Mouse (Mus musculus): ENCODE measurements around the gene Gm42688. TPM values are rescaled to one million over a fixed set of nuclear protein-coding genes. Genes with fewer than 3 reads are reported as not detected.

The Gm42688 gene
- 1 to 10 TPM in 1 of 2 experiments, under 1 TPM in 1; 0.48 to 2.7 TPM for polyA plus RNA-seq (2012; fragmentation: generic; extraction: Trizol)

GRCm38 (mm10) chr6:83101316-83101687 is at the start of gene Gm42688, which contains the start of gene Ccdc142:
Gene Gm42688 (plus strand): TSS chr6:83101617.
Gene Ccdc142 (plus strand): TSS chr6:83101601.

GRCm38 (mm10) chr6:83054074-83054851 is 47.2 kb upstream of the Gm42688 start, which contains the start of gene Aup1:
Gene Aup1 (plus strand): TSS chr6:83054521.

GRCm38 (mm10) chr6:83054871-83055431 is 46.5 kb upstream of the Gm42688 start, which contains the start of gene Htra2:
Gene Htra2 (minus strand): TSS chr6:83055273.

GRCm38 (mm10) chr6:83057790-83058189 is 43.6 kb upstream of the Gm42688 start, which contains the start of gene Dqx1:
Gene Dqx1 (plus strand): TSS chr6:83057844.

GRCm38 (mm10) chr6:83070247-83070310 is 31.3 kb upstream of the Gm42688 start, which contains the start of gene Tlx2:
Gene Tlx2 (minus strand): TSS chr6:83070293.

GRCm38 (mm10) chr6:83077630-83078323 is 23.6 kb upstream of the Gm42688 start, which contains the start of gene Pcgf1:
Gene Pcgf1 (plus strand): TSS chr6:83077869.

GRCm38 (mm10) chr6:83086121-83087035 is 15.0 kb upstream of the Gm42688 start, which contains the start of gene Lbx2:
Gene Lbx2 (plus strand): TSS chr6:83086367.

GRCm38 (mm10) chr6:83108762-83109668 is 7.6 kb downstream of the Gm42688 start, which contains the start of gene Mrpl53:
Gene Mrpl53 (plus strand): TSS chr6:83109040.

GRCm38 (mm10) chr6:83115011-83115671 is 13.7 kb downstream of the Gm42688 start, which contains the start of gene Mogs:
Gene Mogs (plus strand): TSS chr6:83115496.

GRCm38 (mm10) chr6:83120930-83121862 is 19.8 kb downstream of the Gm42688 start, which contains the start of gene Wbp1:
Gene Wbp1 (minus strand): TSS chr6:83121559.

GRCm38 (mm10) chr6:83125331-83125730 is 23.9 kb downstream of the Gm42688 start, which contains the start of gene Ino80b:
Gene Ino80b (minus strand): TSS chr6:83125431.

GRCm38 (mm10) chr6:83134951-83135513 is 33.6 kb downstream of the Gm42688 start, which contains the start of gene Rtkn:
Gene Rtkn (plus strand): TSS chr6:83135463.

GRCm38 (mm10) chr6:83156259-83156684 is 54.9 kb downstream of the Gm42688 start, which contains the start of the genes Wdr54 and 1700003E16Rik:
Gene Wdr54 (minus strand): TSS chr6:83156397.
Gene 1700003E16Rik (plus strand): TSS chr6:83156404.

Other genes with a start within 250 kb of the Gm42688 start
- gene Sema4f, start 161.8 kb upstream of the Gm42688 start, polyA plus RNA-seq (2012; fragmentation: generic; extraction: Trizol), result not detected
- gene M1ap, start 154.7 kb upstream of the Gm42688 start, polyA plus RNA-seq (2012; fragmentation: generic; extraction: Trizol), result 1 to 10 TPM; 1.2 to 8.0 TPM
- 10 to 100 TPM; 32.8 to 94.4 TPM for gene Dok1, start 68.1 kb upstream of the Gm42688 start, polyA plus RNA-seq (2012; fragmentation: generic; extraction: Trizol)
- 10 to 100 TPM; 24.3 to 39.1 TPM for gene Loxl3, start 67.4 kb upstream of the Gm42688 start, polyA plus RNA-seq (2012; fragmentation: generic; extraction: Trizol)
- 100 to 1,000 TPM; 171 to 221 TPM for gene Aup1, start 47.1 kb upstream of the Gm42688 start, polyA plus RNA-seq (2012; fragmentation: generic; extraction: Trizol)
- gene Htra2, start 46.3 kb upstream of the Gm42688 start, polyA plus RNA-seq (2012; fragmentation: generic; extraction: Trizol), result 10 to 100 TPM; 41.6 to 88.1 TPM
- gene Dqx1, start 43.8 kb upstream of the Gm42688 start, polyA plus RNA-seq (2012; fragmentation: generic; extraction: Trizol), result under 1 TPM; 0.07 to 0.87 TPM
- under 1 TPM; 0.18 to 0.23 TPM for gene Tlx2, start 31.3 kb upstream of the Gm42688 start, polyA plus RNA-seq (2012; fragmentation: generic; extraction: Trizol)
- gene Pcgf1, start 23.7 kb upstream of the Gm42688 start, polyA plus RNA-seq (2012; fragmentation: generic; extraction: Trizol), result 10 to 100 TPM; 10.3 to 29.5 TPM
- 1 to 10 TPM in 1 of 2 experiments, under 1 TPM in 1; 0.62 to 2.1 TPM for gene Lbx2, start 15.2 kb upstream of the Gm42688 start, polyA plus RNA-seq (2012; fragmentation: generic; extraction: Trizol)
- 1 to 10 TPM in 1 of 2 experiments, under 1 TPM in 1; 0.27 to 2.7 TPM for gene Ccdc142, start within 50 bp of the Gm42688 start, polyA plus RNA-seq (2012; fragmentation: generic; extraction: Trizol)
- gene Mrpl53, start 7.4 kb downstream of the Gm42688 start, polyA plus RNA-seq (2012; fragmentation: generic; extraction: Trizol), result 10 to 100 TPM; 66.9 to 76.7 TPM
- gene Mogs, start 13.9 kb downstream of the Gm42688 start, polyA plus RNA-seq (2012; fragmentation: generic; extraction: Trizol), result 10 to 100 TPM; 16.6 to 26.2 TPM
- 100 to 1,000 TPM in 1 of 2 experiments, 10 to 100 TPM in 1; 83.4 to 162 TPM for gene Wbp1, start 19.9 kb downstream of the Gm42688 start, polyA plus RNA-seq (2012; fragmentation: generic; extraction: Trizol)
- gene Ino80b, start 23.8 kb downstream of the Gm42688 start, polyA plus RNA-seq (2012; fragmentation: generic; extraction: Trizol), result 10 to 100 TPM; 44.3 to 55.0 TPM
- 10 to 100 TPM; 24.9 to 34.2 TPM for gene Rtkn, start 33.8 kb downstream of the Gm42688 start, polyA plus RNA-seq (2012; fragmentation: generic; extraction: Trizol)
- gene Wdr54, start 54.8 kb downstream of the Gm42688 start, polyA plus RNA-seq (2012; fragmentation: generic; extraction: Trizol), result 1 to 10 TPM; 6.6 to 10.0 TPM
- 1 to 10 TPM; 2.0 to 4.9 TPM for gene 1700003E16Rik, start 54.8 kb downstream of the Gm42688 start, polyA plus RNA-seq (2012; fragmentation: generic; extraction: Trizol)
- gene Dctn1, start 64.3 kb downstream of the Gm42688 start, polyA plus RNA-seq (2012; fragmentation: generic; extraction: Trizol), result 100 to 1,000 TPM in 1 of 2 experiments, 10 to 100 TPM in 1; 46.5 to 121 TPM
- under 1 TPM in 1 of 2 experiments, not detected in 1; 0.02 TPM for gene Slc4a5, start 118.2 kb downstream of the Gm42688 start, polyA plus RNA-seq (2012; fragmentation: generic; extraction: Trizol)
- 10 to 100 TPM; 10.4 to 16.0 TPM for gene Mthfd2, start 224.3 kb downstream of the Gm42688 start, polyA plus RNA-seq (2012; fragmentation: generic; extraction: Trizol)
- 10 to 100 TPM in 1 of 2 experiments, 1 to 10 TPM in 1; 1.6 to 24.1 TPM for gene Mob1a, start 224.4 kb downstream of the Gm42688 start, polyA plus RNA-seq (2012; fragmentation: generic; extraction: Trizol)
- gene Bola3, start 247.5 kb downstream of the Gm42688 start, polyA plus RNA-seq (2012; fragmentation: generic; extraction: Trizol), result 10 to 100 TPM; 59.8 to 90.4 TPM

Data from C3H10T1/2 (cell line).